12 mouse cellular contexts compared by ENCODE assay signal in the genomic region with DNA sequence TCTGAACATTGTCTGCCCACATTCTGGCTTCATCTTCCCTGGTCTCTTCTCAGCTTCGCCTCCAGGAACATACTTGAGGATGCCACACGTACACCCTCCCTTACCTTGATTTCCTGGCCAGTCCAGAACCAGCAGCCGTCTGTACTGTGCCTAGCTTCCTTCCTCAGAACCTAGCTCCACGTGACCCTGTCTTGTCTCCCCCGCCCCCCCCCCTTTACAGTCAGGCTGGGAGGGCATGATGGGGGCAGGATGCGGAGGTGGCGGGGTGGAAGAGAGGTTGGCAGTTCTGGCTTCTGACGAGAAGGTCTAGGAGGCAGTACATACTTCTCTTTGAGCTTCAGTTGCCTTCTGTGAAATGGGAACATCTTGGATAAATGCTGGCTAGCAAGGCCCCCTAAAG. TPM values are rescaled to one million over a fixed set of nuclear protein-coding genes. Genes with fewer than 3 reads are reported as not detected.
DNase-seq lines count a peak whose midpoint lies in the region; ATAC-seq and TF ChIP-seq lines count a peak whose summit lies in the region.
"Had no signal": no experiment of that assay in that cellular context is flagged by ENCODE, and none has a peak within 500 bp of the region (broad histone marks: within the 10 kb centered on the region; RNA-seq: fewer than 3 reads in every experiment).

A gene (minus strand): TSS at position 167 of the 400 bp plus-strand sequence.

- DNase-seq in heart, postnatal 36 days: no peak
- no peak for DNase-seq in MEL (ENCODE audit: low read depth, low spot score)
- no peak for DNase-seq in liver, embryonic 11.5 days (ENCODE audit: low spot score)
- DNase-seq in spleen, postnatal 10 days (ENCODE audit: low spot score in 2 of 2): peak; percentile 25 to 61
- DNase-seq in midbrain, embryonic 11.5 days (ENCODE audit: low spot score, missing footprints): no peak
- no peak for DNase-seq in gastrocnemius, postnatal 36 days
- DNase-seq in testis, postnatal 10 days (ENCODE audit: low spot score): no peak
- DNase-seq: adrenal gland, postnatal 25 days; heart, postnatal 14 days had no signal

- no peak for TF ChIP-seq POLR2A in MEL (IDR thresholded peaks at IDR 0.05; ENCODE audit: control insufficient read depth in 1 of 2, insufficient read depth in 1 of 2, low read depth in 1 of 2, low read length in 2 of 2, poor library complexity in 1 of 2)

- H3K4me3 ChIP-seq in heart, embryonic 15.5 days: peak within 1 kb of the TSS; percentile 25
- H3K4me3 ChIP-seq in MEL (ENCODE audit: control insufficient read depth in 1 of 2, insufficient read depth in 1 of 2, low read depth in 2 of 2, low read length in 2 of 2): no peak within 1 kb of the TSS
- peak within 1 kb of the TSS; percentile 48 for H3K4me3 ChIP-seq in liver, embryonic 11.5 days (ENCODE audit: low read depth, low read length)
- no peak within 1 kb of the TSS for H3K4me3 ChIP-seq in midbrain, embryonic 11.5 days (ENCODE audit: low read depth, low read length)
- H3K4me3 ChIP-seq: neural tube, embryonic 12.5 days had no signal

- 0 out of 2 replicates have a peak within 1 kb of the TSS, but pooled peaks have one; percentile 2 for H3K9ac ChIP-seq in heart, embryonic 15.5 days
- no peak within 1 kb of the TSS for H3K9ac ChIP-seq in MEL (ENCODE audit: control insufficient read depth, low read depth, low read length, poor library complexity, severe bottlenecking)
- peak within 1 kb of the TSS; percentile 51 for H3K9ac ChIP-seq in liver, embryonic 11.5 days (ENCODE audit: low read depth, low read length)
- no peak within 1 kb of the TSS for H3K9ac ChIP-seq in midbrain, embryonic 11.5 days (ENCODE audit: low read length)
- H3K9ac ChIP-seq: neural tube, embryonic 12.5 days had no signal

- no peak for TF ChIP-seq EP300 in MEL (IDR thresholded peaks at IDR 0.05; ENCODE audit: low read depth in 1 of 2, low read length in 2 of 2)

- no peak within 1 kb of the TSS for H3K4me2 ChIP-seq in heart, embryonic 15.5 days
- H3K4me2 ChIP-seq in liver, embryonic 11.5 days: peak within 1 kb of the TSS; percentile 73
- no peak within 1 kb of the TSS for H3K4me2 ChIP-seq in midbrain, embryonic 11.5 days
- H3K4me2 ChIP-seq: neural tube, embryonic 12.5 days had no signal

- TF ChIP-seq RAD21 in MEL (IDR thresholded peaks at IDR 0.05; ENCODE audit: low read depth, low read length): no peak

- no peaks in the 10 kb centered on the region for H3K79me2 ChIP-seq in MEL (ENCODE audit: control insufficient read depth, insufficient read depth, low read length, poor library complexity)

- ATAC-seq in heart, embryonic 15.5 days (replicated peaks; ENCODE audit: insufficient number of reproducible peaks, insufficient read depth, low FRiP score, low read depth): no peak; the same call in 1 of the 2 replicates
- peak; percentile 43; the same call in 1 of the 2 replicates for ATAC-seq in liver, embryonic 11.5 days (replicated peaks; ENCODE audit: low FRiP score)
- ATAC-seq in midbrain, embryonic 11.5 days (ENCODE audit: low FRiP score): no peak

- no peak within 1 kb of the TSS for H3K27ac ChIP-seq in heart, embryonic 15.5 days
- H3K27ac ChIP-seq in MEL (ENCODE audit: control insufficient read depth, low read depth, low read length): no peak within 1 kb of the TSS
- no peak within 1 kb of the TSS; the same call in 1 of the 2 replicates for H3K27ac ChIP-seq in liver, embryonic 11.5 days (ENCODE audit: low read depth, low read length)
- no peak within 1 kb of the TSS for H3K27ac ChIP-seq in midbrain, embryonic 11.5 days (ENCODE audit: low read depth, low read length)
- H3K27ac ChIP-seq: neural tube, embryonic 12.5 days had no signal

- no peaks in the 10 kb centered on the region for H3K36me3 ChIP-seq in heart, embryonic 15.5 days
- H3K36me3 ChIP-seq in MEL (ENCODE audit: control insufficient read depth in 1 of 2, insufficient read depth in 2 of 2, low read length in 2 of 2): no peaks in the 10 kb centered on the region
- no peaks in the 10 kb centered on the region for H3K36me3 ChIP-seq in liver, embryonic 11.5 days (ENCODE audit: control insufficient read depth, insufficient read depth, low read length)
- no peaks in the 10 kb centered on the region for H3K36me3 ChIP-seq in midbrain, embryonic 11.5 days (ENCODE audit: control insufficient read depth, insufficient read depth, low read length)
- H3K36me3 ChIP-seq: neural tube, embryonic 12.5 days had no signal

- intact Hi-C loops in heart, postnatal 36 days (cut with DNase I): no loop called here
- intact Hi-C loops in gastrocnemius, postnatal 36 days (cut with DNase I): no loop called here

- no peaks in the 10 kb centered on the region for H3K4me1 ChIP-seq in heart, embryonic 15.5 days (replicated peaks)
- H3K4me1 ChIP-seq in MEL (ENCODE audit: control insufficient read depth in 1 of 2, insufficient read depth in 2 of 2, low read length in 2 of 2): no peaks in the 10 kb centered on the region
- no peaks in the 10 kb centered on the region; the same call in 1 of the 2 replicates for H3K4me1 ChIP-seq in liver, embryonic 11.5 days (replicated peaks; ENCODE audit: control insufficient read depth, insufficient read depth, low read length)
- no peaks in the 10 kb centered on the region for H3K4me1 ChIP-seq in midbrain, embryonic 11.5 days (ENCODE audit: control insufficient read depth, insufficient read depth, low read length)
- H3K4me1 ChIP-seq: neural tube, embryonic 12.5 days had no signal

- H3K27me3 ChIP-seq in heart, embryonic 15.5 days: peaks cover 17% of the 10 kb centered on the region
- H3K27me3 ChIP-seq in MEL (ENCODE audit: control insufficient read depth in 1 of 2, insufficient read depth in 2 of 2, low read length in 2 of 2): no peaks in the 10 kb centered on the region; a peak in 1 of 4 replicates
- 0 out of 2 replicates have a peak, but pooled peaks cover 2% of the 10 kb centered on the region for H3K27me3 ChIP-seq in liver, embryonic 11.5 days (replicated peaks; ENCODE audit: control insufficient read depth, insufficient read depth, low read length)
- no peaks in the 10 kb centered on the region; the same call in 1 of the 2 replicates for H3K27me3 ChIP-seq in midbrain, embryonic 11.5 days (ENCODE audit: control insufficient read depth, insufficient read depth, low read length)

- 64% methylated on average over 8 of the region's 8 CpGs for WGBS in heart, embryonic 15.5 days
- WGBS in liver, embryonic 11.5 days: 36% methylated on average over 8 of the region's 8 CpGs
- WGBS in midbrain, embryonic 11.5 days: 76% methylated on average over 8 of the region's 8 CpGs

- no peak for TF ChIP-seq CTCF in MEL (IDR thresholded peaks at IDR 0.05 in 2 of 3, conservative IDR thresholded peaks at IDR 0.05 in 1 of 3; ENCODE audit: control insufficient read depth in 1 of 3, insufficient read depth in 1 of 3, low read depth in 2 of 3, low read length in 3 of 3, poor library complexity in 1 of 3, severe bottlenecking in 1 of 3)

- H3K9me3 ChIP-seq in heart, embryonic 15.5 days (replicated peaks): no peaks in the 10 kb centered on the region
- no peaks in the 10 kb centered on the region for H3K9me3 ChIP-seq in MEL (replicated peaks; ENCODE audit: insufficient read depth, low read length)
- H3K9me3 ChIP-seq in liver, embryonic 11.5 days (ENCODE audit: control insufficient read depth, low read length): no peaks in the 10 kb centered on the region
- no peaks in the 10 kb centered on the region for H3K9me3 ChIP-seq in midbrain, embryonic 11.5 days (ENCODE audit: control insufficient read depth, low read length)
- H3K9me3 ChIP-seq: neural tube, embryonic 12.5 days had no signal

TF ChIP-seq in MEL, 35 proteins besides CTCF, POLR2A, EP300 and RAD21:
- TF ChIP-seq GATA1 (IDR thresholded peaks at IDR 0.05; ENCODE audit: low read depth, low read length) (no peak), USF1 (IDR thresholded peaks at IDR 0.05; ENCODE audit: low read depth, low read length) (0 out of 2 replicates have a peak, but pooled peaks have one; percentile 7), MAZ (IDR thresholded peaks at IDR 0.05; ENCODE audit: low read depth, low read length) (no peak), NRF1 (IDR thresholded peaks at IDR 0.05; ENCODE audit: insufficient read depth, low read depth, low read length, poor library complexity, severe bottlenecking) (no peak), ELF1 (IDR thresholded peaks at IDR 0.05; ENCODE audit: low read depth, low read length) (no peak)

RNA-seq across cellular contexts. Expression of the gene that starts here (rescaled TPM):
- polyA plus RNA-seq in heart, embryonic 15.5 days (2015; fragmentation: Nextera tagmentation; extraction: Ambion mirVana): 1.9 and 10.0 TPM in 2 replicates
- total RNA-seq in heart, postnatal 36 days (2021): under 1 TPM; 0.60 to 0.97 TPM
- 0.04 TPM in 1 of 2 replicates, not detected in the other for total RNA-seq in MEL (2012; rRNA removed)
- under 1 TPM in 1 of 2 experiments, not detected in 1; 0.04 TPM for polyA plus RNA-seq in MEL (2012; ENCODE audit: insufficient read depth in 1 of 2, insufficient read length in 2 of 2, low read depth in 1 of 2, low replicate concordance in 2 of 2, missing spikeins in 1 of 2)
- polyA plus RNA-seq in liver, embryonic 11.5 days (2014; fragmentation: Nextera tagmentation; extraction: Ambion mirVana): 7.5 and 8.7 TPM in 2 replicates
- polyA plus RNA-seq in midbrain, embryonic 11.5 days (2014; fragmentation: Nextera tagmentation; extraction: Ambion mirVana): 0.52 and 0.70 TPM in 2 replicates
- total RNA-seq in gastrocnemius, postnatal 36 days (2021): 1 to 10 TPM in 1 of 2 experiments, under 1 TPM in 1; 0.76 to 2.0 TPM
- polyA plus RNA-seq: C2C12 had no signal

Comparison
In these comparisons a context has a peak if more than half of its experiments do, and no peak if none do; other contexts are left out.
1. H3K4me3 ChIP-seq: peak in heart, embryonic 15.5 days (single experiment) and liver, embryonic 11.5 days (single experiment); none in MEL (0 of 2) and midbrain, embryonic 11.5 days (single experiment).
2. H3K9ac ChIP-seq: peak in heart, embryonic 15.5 days (single experiment) and liver, embryonic 11.5 days (single experiment); none in MEL (single experiment) and midbrain, embryonic 11.5 days (single experiment).
3. DNase-seq: peak in spleen, postnatal 10 days (2 of 2); none in heart, postnatal 36 days (0 of 2), MEL (single experiment), liver, embryonic 11.5 days (single experiment), midbrain, embryonic 11.5 days (single experiment), gastrocnemius, postnatal 36 days (0 of 2) and testis, postnatal 10 days (single experiment).